Mouse (Mus musculus) 3T3-L1 (cell line): Measurements from ENCODE around the gene Clcn6.

Experiments used
- DNase-seq: peaks from one replicate; pipeline ENCODE4 v3.0.0-alpha.2; 2015; ENCODE audit warnings: low read depth, low spot score

The Clcn6 gene

DNA sequence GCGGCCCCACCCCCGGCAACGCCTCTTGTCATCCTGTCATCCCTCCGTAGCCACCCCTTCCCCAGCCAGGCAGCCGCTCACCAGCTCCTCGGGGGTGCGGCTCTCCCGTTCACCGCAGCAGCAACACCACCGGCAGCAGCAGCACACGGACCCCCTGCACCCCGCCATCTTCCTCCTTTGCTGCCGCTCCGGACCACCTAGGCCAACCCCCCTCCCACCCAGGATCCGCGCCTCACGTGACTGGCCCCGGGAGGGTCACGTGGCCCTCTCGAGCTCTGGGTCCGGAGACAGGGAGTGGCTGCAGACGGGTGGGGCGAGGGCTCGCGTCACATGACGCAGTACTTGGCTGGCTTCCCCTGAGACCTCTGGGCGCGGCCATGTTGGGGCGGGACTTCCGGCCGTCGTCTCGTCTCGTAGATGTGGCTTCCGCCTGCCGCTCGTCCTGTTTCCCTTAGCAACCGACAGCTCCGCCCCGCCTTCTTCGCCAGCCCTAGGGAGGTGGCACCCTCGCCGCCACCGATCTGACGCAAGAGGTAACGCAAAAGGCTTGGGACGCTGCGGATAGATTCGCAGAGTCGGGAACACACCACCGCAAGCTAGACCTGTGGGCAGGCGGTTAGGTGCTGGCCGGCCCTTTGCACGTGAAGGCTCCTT lies at the start of gene Clcn6, which contains the start of gene Mthfr:
TSS of gene Clcn6 (minus strand) at position 222 of the 654 bp plus-strand sequence.
TSS of gene Mthfr (plus strand) at position 478 of the 654 bp plus-strand sequence.
- DNase-seq = peak; percentile 98

GRCm38 (mm10) chr4:148087907-148088527 lies 49.4 kb upstream of the Clcn6 start, which contains the start of gene Agtrap:
Gene Agtrap, minus strand, starts transcription at chr4:148088031.
- peak; percentile 85 for DNase-seq

GRCm38 (mm10) chr4:148087091-148087906 lies 48.7 kb upstream of the Clcn6 start:
- peak; percentile 55 for DNase-seq

- DNase-seq = no peak
Measured at GRCm38 (mm10) chr4:148085907-148086305, 47.3 kb upstream of the Clcn6 start.

- DNase-seq = no peak
Measured at GRCm38 (mm10) chr4:148085131-148085906, 46.7 kb upstream of the Clcn6 start.

- no peak for DNase-seq
Measured at GRCm38 (mm10) chr4:148084261-148084714, 45.7 kb upstream of the Clcn6 start.

GRCm38 (mm10) chr4:148083176-148083899 lies 44.7 kb upstream of the Clcn6 start:
- DNase-seq = no peak

DNA sequence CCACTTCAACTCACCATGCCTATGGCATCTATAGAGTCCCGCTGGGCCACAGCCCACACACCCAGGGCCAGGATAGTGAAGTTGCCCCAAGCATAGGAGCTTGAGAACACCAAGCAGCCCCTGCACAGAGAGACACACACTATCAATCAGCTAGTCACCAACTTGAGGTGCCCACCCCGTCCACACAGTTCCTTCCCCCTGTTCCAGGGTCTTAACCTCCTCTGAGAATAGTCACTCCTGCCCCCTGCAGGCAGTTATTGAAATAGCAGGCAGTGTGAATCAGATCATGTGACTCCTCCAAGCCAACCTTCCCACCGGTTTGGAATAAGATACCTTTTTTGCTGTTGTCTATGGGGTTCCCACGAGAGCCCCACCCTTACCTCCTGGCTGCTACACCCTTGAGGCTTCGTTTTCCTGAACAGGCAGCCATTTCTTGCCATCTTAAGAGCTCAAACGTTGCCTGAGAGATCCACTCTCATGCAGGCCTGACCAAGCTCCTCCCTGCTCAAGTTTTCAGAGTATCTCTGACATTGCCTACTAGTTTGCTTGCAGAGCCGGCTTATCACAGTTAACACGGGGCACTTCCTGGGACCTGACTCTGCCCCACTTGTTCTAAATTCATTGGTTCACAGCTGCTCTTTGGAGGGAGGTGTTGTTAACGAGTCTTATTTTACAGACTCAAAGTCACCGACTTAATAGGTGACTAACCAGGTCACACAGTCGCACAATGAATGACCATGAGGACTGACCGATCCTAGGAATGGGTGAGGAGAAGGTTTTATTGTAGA lies 43.8 kb upstream of the Clcn6 start:
- peak; percentile 59 for DNase-seq

GRCm38 (mm10) chr4:148081201-148081600 lies 42.6 kb upstream of the Clcn6 start:
- no peak for DNase-seq

DNA sequence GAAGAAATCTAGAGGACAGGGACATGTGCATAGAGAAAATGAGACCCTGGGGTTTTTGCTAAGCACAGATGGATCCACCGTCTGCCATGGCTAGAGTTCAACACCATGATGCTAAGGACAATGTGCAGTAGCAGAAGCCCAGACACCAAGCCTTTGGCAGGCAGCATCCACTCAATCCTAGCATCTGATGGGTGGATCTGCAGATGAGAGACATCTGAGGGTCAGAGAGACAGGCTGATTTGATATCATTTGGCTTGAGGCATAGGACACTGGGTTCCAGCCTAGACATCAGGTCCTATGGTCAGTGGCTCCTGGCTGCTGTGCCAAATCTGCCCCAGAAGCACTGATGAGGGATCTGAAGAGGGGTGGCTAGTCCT lies 42.0 kb upstream of the Clcn6 start:
- DNase-seq = no peak

DNA sequence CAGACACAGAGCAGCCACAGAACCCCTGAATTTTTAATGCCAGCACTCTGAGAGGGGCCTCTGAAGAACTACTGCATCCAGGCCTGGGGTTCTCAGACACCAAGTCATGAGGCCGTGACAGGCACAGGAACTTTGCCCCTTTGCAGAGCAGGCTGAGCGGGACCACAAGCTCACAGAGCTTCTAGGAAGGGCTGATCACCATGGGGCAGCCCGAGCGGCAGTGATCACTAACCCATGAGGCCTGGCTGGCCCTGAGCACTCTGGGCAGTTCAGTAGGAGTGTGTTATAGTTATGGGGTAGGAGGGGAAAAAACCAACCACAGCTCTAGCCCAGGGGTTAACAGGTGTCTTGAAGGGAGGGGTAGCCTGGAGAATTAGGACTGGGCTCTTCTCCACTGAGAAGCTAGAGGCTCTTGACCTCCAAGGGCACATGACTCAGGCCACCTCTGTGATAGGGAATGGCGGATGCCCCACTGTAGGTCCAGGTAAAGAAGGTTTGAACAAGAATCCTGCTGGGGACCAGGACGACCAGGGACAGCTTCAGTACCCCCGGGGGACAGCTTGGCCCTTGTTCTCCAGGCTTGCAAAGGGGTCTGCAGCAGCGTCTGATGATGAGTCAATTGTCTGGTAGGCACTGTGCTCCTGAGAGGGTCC lies 41.4 kb upstream of the Clcn6 start:
- no peak for DNase-seq

DNA sequence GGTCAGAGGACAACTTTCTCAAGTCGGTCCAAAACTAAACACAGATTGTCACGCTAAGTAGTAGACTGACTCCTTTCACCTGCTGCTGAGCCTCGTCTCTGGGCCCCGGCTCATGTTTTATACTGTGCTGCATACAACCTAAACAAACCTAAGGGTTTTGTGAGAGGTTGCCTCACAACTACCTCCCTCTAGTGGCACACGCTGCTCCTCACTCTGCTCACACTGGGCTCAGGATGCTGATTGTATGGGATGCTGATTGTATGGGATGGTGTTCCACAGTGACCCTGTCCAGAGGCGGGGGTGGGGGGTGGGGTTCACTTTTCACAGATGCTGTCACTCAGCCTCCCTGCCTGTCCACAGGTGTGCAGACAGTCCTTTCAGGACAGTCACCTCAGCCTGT lies 40.6 kb upstream of the Clcn6 start:
- DNase-seq = no peak

- no peak for DNase-seq
Measured at GRCm38 (mm10) chr4:148075881-148076280, 37.3 kb upstream of the Clcn6 start.

DNA sequence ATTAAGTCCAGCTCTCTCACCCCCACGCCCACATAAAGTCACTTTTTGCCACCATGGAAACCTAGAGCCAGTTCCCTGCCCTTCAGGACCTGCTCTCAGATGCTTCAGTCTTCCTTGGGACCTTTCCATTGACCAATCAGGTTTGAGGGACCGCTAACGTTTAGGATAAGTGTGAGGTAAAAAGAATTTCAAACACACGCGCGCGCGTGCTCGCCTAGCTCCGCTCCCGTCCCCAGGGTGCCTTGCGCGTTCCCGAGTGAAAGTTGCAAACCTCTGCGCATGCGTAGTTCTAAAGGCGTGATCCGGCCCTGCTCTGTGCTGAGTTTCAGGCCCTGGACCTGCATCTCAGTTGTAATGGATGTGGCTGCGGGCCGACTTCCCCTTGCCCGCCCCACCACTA lies 36.6 kb upstream of the Clcn6 start:
- no peak for DNase-seq

- DNase-seq = peak; percentile 56
Measured at GRCm38 (mm10) chr4:148074521-148075189, 36.0 kb upstream of the Clcn6 start.

- DNase-seq = no peak
Measured at GRCm38 (mm10) chr4:148071508-148071907, 32.9 kb upstream of the Clcn6 start.

DNA sequence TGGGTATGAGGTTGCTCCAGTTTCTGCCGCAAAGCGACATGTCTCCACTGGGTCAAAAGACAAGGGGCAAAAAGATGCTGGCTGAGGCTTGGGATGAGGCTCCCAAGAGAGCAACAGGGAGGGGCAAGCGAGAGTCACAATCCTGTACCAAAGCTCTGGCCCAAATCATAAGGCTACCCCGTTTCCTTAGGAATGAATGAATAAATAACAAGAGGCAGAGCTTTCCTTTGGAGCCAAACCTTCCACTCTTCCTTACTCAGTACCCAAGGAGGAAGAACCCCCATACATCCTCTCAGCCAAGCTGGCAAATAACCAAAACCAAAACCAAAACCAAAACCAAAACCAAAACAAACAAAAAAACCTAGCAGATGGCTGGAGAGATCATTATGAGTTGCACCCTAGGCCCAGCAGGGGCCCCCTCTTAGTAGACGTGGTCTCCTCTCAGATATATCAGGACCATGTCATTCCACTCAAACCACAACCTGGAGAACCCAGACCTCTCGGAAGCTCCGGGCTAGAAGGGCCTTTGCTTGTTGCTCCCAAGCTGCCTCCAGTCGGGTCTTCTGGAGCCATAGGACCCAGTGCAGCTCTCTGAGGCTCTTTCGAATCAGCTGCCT lies 31.1 kb upstream of the Clcn6 start:
- peak; percentile 43 for DNase-seq

GRCm38 (mm10) chr4:148067346-148067745 lies 28.7 kb upstream of the Clcn6 start:
- DNase-seq = peak; percentile 86

DNA sequence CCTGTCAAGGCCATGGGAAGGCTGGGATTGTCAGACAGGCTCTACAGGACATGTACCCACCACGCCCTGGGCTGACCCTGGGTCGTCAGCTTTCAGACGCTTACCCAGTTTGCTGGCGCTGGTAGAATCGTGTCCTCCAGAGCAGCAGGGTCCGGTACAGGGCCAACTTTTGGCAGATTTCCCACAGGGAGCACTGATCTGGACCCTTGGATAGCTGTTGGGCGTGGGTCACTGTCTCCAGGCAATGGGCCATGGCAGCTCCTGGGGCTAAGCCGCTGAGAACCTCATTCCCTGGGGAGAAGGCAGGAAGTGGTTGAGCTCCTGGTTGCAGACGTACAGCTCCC lies 27.8 kb upstream of the Clcn6 start:
- peak; percentile 76 for DNase-seq
